Mouse (Mus musculus): ENCODE measurements around the gene Gm13089.
"Not testable (repeated sequence)": the region's sequence is repeated elsewhere in the genome, so short reads cannot be mapped to it uniquely, and the experiment has no call there.

The Gm13089 gene

GRCm38 (mm10) chr4:143702611-143703010, at the start of gene Gm13089:
Gm13089 (minus strand) TSS chr4:143702711.
- no peak for DNase-seq

GRCm38 (mm10) chr4:143719155-143719554, 16.6 kb upstream of the Gm13089 start, which contains the start of gene Gm13078:
Gm13078 (plus strand) TSS chr4:143719455.
- no peak for DNase-seq

- not testable (repeated sequence) for DNase-seq
Measured at GRCm38 (mm10) chr4:143657146-143657545, 45.4 kb downstream of the Gm13089 start, which contains the start of gene Gm13088. Gm13088 (minus strand) TSS chr4:143657246.

All from thymus, postnatal 25 days (tissue).